Mouse (Mus musculus) limb, embryonic 11.5 days (tissue): ENCODE measurements around the gene 4930442H23Rik. TPM values are rescaled to one million over a fixed set of nuclear protein-coding genes. Genes with fewer than 3 reads are reported as not detected.

ENCODE experiments used
- ATAC-seq: fragments of 200-750 bp; cut with Nextera tagmentation; 2 replicates; pipeline ENCODE4 v1.8.0; 2017; ENCODE audit warnings: low read depth; ENCODE audit not compliant: insufficient number of reproducible peaks, low FRiP score, low TSS enrichment
- DNase-seq: peaks from one replicate; pipeline ENCODE4 v3.0.0-alpha.2; 2015; ENCODE audit warnings: low spot score
- H3K27ac ChIP-seq: fragments of 300-500 bp; sonication (generic); replicated peaks from 2 replicates; pipeline ENCODE4 v1.5.1; 2014; ENCODE audit warnings: low read depth, mild to moderate bottlenecking, low read length
- H3K27me3 ChIP-seq: fragments of 300-500 bp; sonication (generic); 2 replicates; pipeline ENCODE4 v1.6.1; 2014; ENCODE audit warnings: mild to moderate bottlenecking, low read length, mixed read lengths; ENCODE audit not compliant: control insufficient read depth, insufficient read depth
- H3K36me3 ChIP-seq: fragments of 300-500 bp; sonication (generic); 2 replicates; pipeline ENCODE4 v1.6.1; 2014; ENCODE audit warnings: mild to moderate bottlenecking, low read length, moderate library complexity, mixed read lengths; ENCODE audit not compliant: control insufficient read depth, insufficient read depth
- H3K4me1 ChIP-seq: fragments of 300-500 bp; sonication (generic); 2 replicates; pipeline ENCODE4 v1.6.1; 2014; ENCODE audit warnings: low read length, mixed read lengths; ENCODE audit not compliant: control insufficient read depth, insufficient read depth
- H3K4me2 ChIP-seq: fragments of 300-500 bp; sonication (generic); 2 replicates; pipeline ENCODE4 v1.6.1; 2014; ENCODE audit warnings: low read depth, mild to moderate bottlenecking, moderate library complexity; ENCODE audit not compliant: severe bottlenecking
- H3K4me3 ChIP-seq: fragments of 300-500 bp; sonication (generic); 2 replicates; pipeline ENCODE4 v1.5.1; 2014; ENCODE audit warnings: low read depth, low read length
- H3K9ac ChIP-seq: fragments of 300-500 bp; sonication (generic); 2 replicates; pipeline ENCODE4 v1.6.1; 2014; ENCODE audit warnings: mild to moderate bottlenecking, low read length
- H3K9me3 ChIP-seq: fragments of 300-500 bp; sonication (generic); 2 replicates; pipeline ENCODE4 v1.6.1; 2016; ENCODE audit warnings: low read length; ENCODE audit not compliant: control insufficient read depth
- WGBS: fragments of 180-500 bp; shearing (Covaris S2); extraction: QIAGEN DNeasy Blood & Tissue Kit; methylation state at CpG from one replicate; pipeline ENCODE4 v1.1.7; 2014; 5-methylcytosine and 5-hydroxymethylcytosine counted together
- polyA plus RNA-seq: library from polyadenylated mRNA; unstranded; fragments of >200 nt; fragmentation: Nextera tagmentation; extraction: Ambion mirVana; gene quantifications from 2 replicates; pipeline ENCODE4 v1.2.1, GENCODE M21; 2014

The 4930442H23Rik gene
- polyA plus RNA-seq, 1 experiment from 2014 or later = not detected

- ATAC-seq (no peak), DNase-seq (no peak)
- Histone ChIP-seq H3K36me3 (peaks cover 34% of the 10 kb centered on the region), H3K9me3 (no peaks in the 10 kb centered on the region), H3K27ac (no peak overlapping the region), H3K9ac (no peak overlapping the region), H3K4me2 (no peak overlapping the region), H3K4me1 (peaks cover 28% of the 10 kb centered on the region), H3K4me3 (no peak overlapping the region), H3K27me3 (no peaks in the 10 kb centered on the region)
- WGBS = 87% methylated on average over 5 of the region's 5 CpGs
Measured at GRCm38 (mm10) chr10:81142551-81142981, 41.1 kb downstream of the 4930442H23Rik start.

- H3K9ac ChIP-seq = peak overlapping the region; percentile 12; the same call in 1 of the 2 replicates
- no peaks in the 10 kb centered on the region for H3K9me3 ChIP-seq
- peaks cover 28% of the 10 kb centered on the region for H3K4me1 ChIP-seq
- no peak for ATAC-seq
- DNase-seq = no peak
- H3K36me3 ChIP-seq = peaks cover 27% of the 10 kb centered on the region
- H3K4me2 ChIP-seq = no peak overlapping the region; the same call in 1 of the 2 replicates
- H3K4me3 ChIP-seq = no peak overlapping the region
- H3K27me3 ChIP-seq = no peaks in the 10 kb centered on the region
- 76% methylated on average over 6 of the region's 7 CpGs for WGBS
- peak overlapping the region; percentile 25 for H3K27ac ChIP-seq
Measured at GRCm38 (mm10) chr10:81141455-81142210, 42.0 kb downstream of the 4930442H23Rik start.

- Histone ChIP-seq H3K4me2 (peak overlapping the region; percentile 33), H3K27ac (no peak overlapping the region; the same call in 1 of the 2 replicates), H3K4me3 (no peak overlapping the region), H3K9ac (peak overlapping the region; percentile 17; the same call in 1 of the 2 replicates), H3K4me1 (peaks cover 28% of the 10 kb centered on the region), H3K36me3 (peaks cover 23% of the 10 kb centered on the region), H3K27me3 (peaks cover under 1% of the 10 kb centered on the region; the same call in 1 of the 2 replicates), H3K9me3 (no peaks in the 10 kb centered on the region)
- no peak for ATAC-seq
- WGBS = 61% methylated on average over 10 of the region's 10 CpGs
- no peak for DNase-seq
Measured at GRCm38 (mm10) chr10:81140717-81141454, 42.8 kb downstream of the 4930442H23Rik start.

GRCm38 (mm10) chr10:81140005-81140404 is 43.6 kb downstream of the 4930442H23Rik start:
- Histone ChIP-seq H3K9ac (no peak overlapping the region), H3K4me2 (peak overlapping the region; percentile 33; the same call in 1 of the 2 replicates), H3K27me3 (peaks cover 7% of the 10 kb centered on the region; the same call in 1 of the 2 replicates), H3K36me3 (peaks cover 14% of the 10 kb centered on the region), H3K9me3 (no peaks in the 10 kb centered on the region), H3K27ac (no peak overlapping the region), H3K4me1 (peaks cover 28% of the 10 kb centered on the region), H3K4me3 (no peak overlapping the region)
- ATAC-seq (no peak), DNase-seq (no peak)
- 59% methylated on average over 8 of the region's 8 CpGs for WGBS

GRCm38 (mm10) chr10:81139529-81139846 is 44.2 kb downstream of the 4930442H23Rik start:
- peaks cover 12% of the 10 kb centered on the region for H3K27me3 ChIP-seq
- peaks cover 9% of the 10 kb centered on the region for H3K36me3 ChIP-seq
- H3K9me3 ChIP-seq = no peaks in the 10 kb centered on the region
- 0 out of 2 replicates have a peak overlapping the region, but pooled peaks have one; percentile 83 for H3K4me2 ChIP-seq
- peaks cover 28% of the 10 kb centered on the region for H3K4me1 ChIP-seq
- 84% methylated on average over 4 of the region's 4 CpGs for WGBS
- ATAC-seq (no peak), DNase-seq (no peak)
- H3K27ac ChIP-seq = no peak overlapping the region
- no peak overlapping the region for H3K4me3 ChIP-seq
- H3K9ac ChIP-seq = no peak overlapping the region

- Histone ChIP-seq H3K27ac (peak overlapping the region; percentile 56; the same call in 1 of the 2 replicates), H3K36me3 (peaks cover 4% of the 10 kb centered on the region; the same call in 1 of the 2 replicates), H3K9ac (peak overlapping the region; percentile 82), H3K4me2 (peak overlapping the region; percentile 83), H3K4me3 (peak overlapping the region; percentile 82), H3K4me1 (peaks cover 28% of the 10 kb centered on the region), H3K27me3 (peaks cover 17% of the 10 kb centered on the region), H3K9me3 (no peaks in the 10 kb centered on the region)
- WGBS = 62% methylated on average over 11 of the region's 11 CpGs
- DNase-seq (no peak), ATAC-seq (no peak)
Measured at GRCm38 (mm10) chr10:81138821-81139528, 44.7 kb downstream of the 4930442H23Rik start.

- DNase-seq (peak; percentile 53), ATAC-seq (no peak)
- Histone ChIP-seq H3K9me3 (no peaks in the 10 kb centered on the region), H3K27me3 (peaks cover 19% of the 10 kb centered on the region), H3K4me2 (peak overlapping the region; percentile 83), H3K4me1 (peaks cover 28% of the 10 kb centered on the region), H3K9ac (peak overlapping the region; percentile 82), H3K4me3 (peak overlapping the region; percentile 82), H3K36me3 (no peaks in the 10 kb centered on the region; the same call in 1 of the 2 replicates), H3K27ac (peak overlapping the region; percentile 84; the same call in 1 of the 2 replicates)
- WGBS = under 1% methylated on average over 18 of the region's 24 CpGs
Measured at GRCm38 (mm10) chr10:81138131-81138782, 45.4 kb downstream of the 4930442H23Rik start.
